Mouse (Mus musculus) embryonic facial prominence, embryonic 11.5 days (tissue): Measurements from ENCODE around the gene Mmp2. TPM values are rescaled to one million over a fixed set of nuclear protein-coding genes. Genes with fewer than 3 reads are reported as not detected.

Experiments
- ATAC-seq: fragments of 200-750 bp; cut with Nextera tagmentation; replicated peaks from 2 replicates; pipeline ENCODE4 v1.8.0; 2017; ENCODE audit warnings: low read depth; ENCODE audit not compliant: insufficient number of reproducible peaks, low FRiP score, low TSS enrichment
- DNase-seq: peaks from one replicate; pipeline ENCODE4 v3.0.0-alpha.2; 2015; ENCODE audit warnings: low spot score
- H3K27ac ChIP-seq: fragments of 300-500 bp; sonication (generic); replicated peaks from 2 replicates; pipeline ENCODE4 v1.5.1; 2014; ENCODE audit warnings: mild to moderate bottlenecking, low read depth, low read length, control low read depth
- H3K27me3 ChIP-seq: fragments of 300-500 bp; sonication (generic); 2 replicates; pipeline ENCODE4 v1.6.1; 2014; ENCODE audit warnings: mild to moderate bottlenecking, low read length, moderate library complexity, mixed read lengths; ENCODE audit not compliant: control insufficient read depth, insufficient read depth
- H3K36me3 ChIP-seq: fragments of 300-500 bp; sonication (generic); replicated peaks from 2 replicates; pipeline ENCODE4 v1.6.1; 2014; ENCODE audit warnings: low read depth, mild to moderate bottlenecking, low read length, moderate library complexity, mixed read lengths; ENCODE audit not compliant: control insufficient read depth, insufficient read depth
- H3K4me1 ChIP-seq: fragments of 300-500 bp; sonication (generic); 2 replicates; pipeline ENCODE4 v1.6.1; 2014; ENCODE audit warnings: low read length, mixed read lengths; ENCODE audit not compliant: control insufficient read depth, insufficient read depth
- H3K4me2 ChIP-seq: fragments of 300-500 bp; sonication (generic); 2 replicates; pipeline ENCODE4 v1.6.1; 2014; ENCODE audit warnings: low read depth, mild to moderate bottlenecking, control low read depth, low read length, moderate library complexity
- H3K4me3 ChIP-seq: fragments of 300-500 bp; sonication (generic); 2 replicates; pipeline ENCODE4 v1.5.1; 2014; ENCODE audit warnings: low read depth, low read length, control low read depth
- H3K9ac ChIP-seq: fragments of 300-500 bp; sonication (generic); replicated peaks from 2 replicates; pipeline ENCODE4 v1.6.1; 2014; ENCODE audit warnings: mild to moderate bottlenecking, control low read depth, low read length
- H3K9me3 ChIP-seq: fragments of 300-500 bp; sonication (generic); replicated peaks from 2 replicates; pipeline ENCODE4 v1.6.1; 2016; ENCODE audit warnings: mild to moderate bottlenecking, low read length, inconsistent platforms, mixed read lengths; ENCODE audit not compliant: control insufficient read depth
- WGBS: fragments of 180-500 bp; shearing (Covaris S2); extraction: QIAGEN DNeasy Blood & Tissue Kit; methylation state at CpG from one replicate; pipeline ENCODE4 v1.1.7; 2014; 5-methylcytosine and 5-hydroxymethylcytosine counted together
- polyA plus RNA-seq: library from polyadenylated mRNA; unstranded; fragments of >200 nt; fragmentation: Nextera tagmentation; extraction: Ambion mirVana; gene quantifications from 2 replicates; pipeline ENCODE4 v1.2.1, GENCODE M21; 2014

Gene Mmp2
- polyA plus RNA-seq, 1 experiment from 2014 or later, result 177 TPM

DNA sequence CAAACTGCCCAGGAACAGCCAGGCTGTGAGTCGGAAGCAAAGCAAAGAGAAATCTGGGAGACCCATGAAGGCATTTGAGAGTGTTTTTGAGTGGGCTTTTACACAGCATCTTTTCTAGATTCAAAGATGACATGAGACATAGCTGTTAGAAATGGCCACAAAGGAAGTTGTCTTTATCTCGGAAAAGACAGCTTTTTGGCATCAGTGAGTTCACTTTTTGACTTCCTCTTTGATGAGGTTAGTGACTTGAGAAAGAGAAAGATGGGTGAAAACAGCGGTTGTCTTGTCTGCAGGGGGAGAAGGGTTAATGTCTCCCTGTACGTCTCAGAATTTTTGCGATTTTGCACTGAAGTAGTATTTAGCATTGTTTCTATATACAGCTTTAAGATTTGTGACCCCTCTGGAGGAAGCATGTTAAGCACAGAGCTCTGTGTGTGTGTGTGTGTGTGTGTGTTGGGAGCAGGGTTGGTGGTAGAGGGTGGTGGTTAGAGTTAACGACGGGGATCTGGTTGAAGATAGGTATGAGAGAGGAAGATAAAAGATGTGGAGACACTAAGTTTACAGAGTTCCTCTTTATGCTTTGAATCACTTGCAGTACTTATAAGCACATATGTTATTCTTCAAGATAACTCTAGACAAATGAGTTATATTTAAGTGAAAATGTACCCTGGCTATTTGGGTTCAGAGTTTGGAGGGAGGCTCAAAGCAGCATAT is 29.3 kb downstream of the Mmp2 start:
- no peaks in the 10 kb centered on the region for H3K27me3 ChIP-seq
- H3K4me2 ChIP-seq, result no peak overlapping the region
- no peak overlapping the region for H3K4me3 ChIP-seq
- H3K9me3 ChIP-seq, result no peaks in the 10 kb centered on the region
- WGBS, result 91% methylated on average over 7 of the region's 7 CpGs
- H3K9ac ChIP-seq, result no peak overlapping the region
- no peaks in the 10 kb centered on the region for H3K4me1 ChIP-seq
- DNase-seq (no peak), ATAC-seq (no peak)
- H3K36me3 ChIP-seq, result peaks cover 2% of the 10 kb centered on the region
- no peak overlapping the region for H3K27ac ChIP-seq

DNA sequence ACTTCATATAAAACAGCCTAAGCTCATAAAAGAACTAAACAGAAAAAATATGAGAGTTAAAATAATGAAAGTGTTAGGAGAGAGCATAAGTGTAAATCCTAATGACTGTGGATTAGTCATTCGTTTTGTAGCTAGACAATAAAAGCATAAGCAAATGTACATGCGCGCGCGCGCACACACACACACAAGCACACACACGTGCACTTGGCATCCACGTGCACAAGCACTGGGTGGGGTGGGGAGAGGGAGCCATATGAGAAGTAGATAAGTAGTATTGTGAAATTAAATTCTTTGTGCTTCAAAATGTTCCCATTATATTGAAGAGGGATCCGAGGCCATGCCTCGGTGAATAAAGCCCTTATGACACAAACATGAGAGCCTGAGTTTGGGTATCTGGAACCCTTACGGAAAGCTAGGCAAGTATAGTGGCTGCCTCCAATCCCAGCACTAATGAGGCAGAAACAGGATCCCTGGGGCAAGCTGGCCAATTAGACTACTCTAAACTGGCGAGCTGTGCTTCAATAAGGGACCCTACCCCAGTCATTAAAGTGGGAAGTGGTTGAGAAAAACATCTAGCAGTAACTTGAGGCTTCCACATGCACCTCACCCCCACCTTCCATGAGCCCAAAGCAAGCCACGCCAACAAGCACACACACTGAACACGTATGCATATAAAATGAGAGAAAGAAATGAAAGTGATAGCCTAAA is 31.5 kb downstream of the Mmp2 start:
- H3K27ac ChIP-seq, result no peak overlapping the region
- DNase-seq (no peak), ATAC-seq (no peak)
- H3K4me1 ChIP-seq, result no peaks in the 10 kb centered on the region
- H3K4me2 ChIP-seq, result no peak overlapping the region
- H3K9ac ChIP-seq, result no peak overlapping the region
- WGBS, result 84% methylated on average over 14 of the region's 14 CpGs
- no peaks in the 10 kb centered on the region for H3K36me3 ChIP-seq
- no peaks in the 10 kb centered on the region for H3K9me3 ChIP-seq
- no peaks in the 10 kb centered on the region for H3K27me3 ChIP-seq
- no peak overlapping the region for H3K4me3 ChIP-seq

DNA sequence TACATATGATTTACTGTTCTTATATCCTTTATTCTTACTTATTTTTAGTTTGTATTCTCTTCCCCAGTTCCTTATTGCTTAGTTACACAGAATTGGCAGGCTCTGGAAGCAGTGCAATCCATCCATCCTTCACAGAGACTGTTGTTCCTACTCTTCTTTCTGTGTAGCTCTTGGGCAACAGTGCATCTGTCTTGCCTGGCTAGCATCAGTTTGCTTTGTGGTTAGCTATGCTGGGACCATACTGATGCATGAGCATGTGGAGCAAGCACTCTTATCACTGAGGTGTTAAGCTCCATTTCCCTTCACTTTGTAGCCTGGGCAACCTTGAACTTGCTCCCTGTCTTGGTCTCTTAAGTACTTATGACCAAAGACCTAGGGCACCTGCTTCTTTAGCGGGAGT is 34.9 kb downstream of the Mmp2 start:
- Histone ChIP-seq H3K4me3 (no peak overlapping the region), H3K9me3 (no peaks in the 10 kb centered on the region), H3K36me3 (no peaks in the 10 kb centered on the region), H3K4me2 (no peak overlapping the region), H3K27me3 (no peaks in the 10 kb centered on the region), H3K27ac (no peak overlapping the region), H3K4me1 (no peaks in the 10 kb centered on the region), H3K9ac (no peak overlapping the region)
- no peak for DNase-seq
- 90% methylated on average over 1 of the region's 1 CpGs for WGBS
- ATAC-seq, result no peak

DNA sequence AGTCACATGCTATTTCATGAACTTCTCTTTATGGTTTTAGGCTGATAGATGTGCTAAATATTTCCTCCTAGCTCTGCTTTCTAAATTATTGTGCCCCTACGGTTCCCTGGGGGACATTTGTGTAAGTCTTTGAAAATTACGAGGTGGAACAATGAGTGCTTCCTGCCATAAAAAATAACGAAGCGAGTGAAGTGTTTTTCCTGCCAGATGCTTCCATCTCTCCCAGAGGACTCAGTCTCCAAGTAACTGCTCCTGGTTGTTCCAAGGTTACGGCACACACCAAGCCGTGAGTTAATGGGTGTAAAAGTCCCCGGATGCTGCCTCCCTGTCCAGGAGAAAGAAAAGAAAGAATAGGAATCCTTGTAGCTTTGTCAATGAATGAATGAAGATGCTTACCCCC is 43.2 kb downstream of the Mmp2 start:
- H3K27me3 ChIP-seq, result no peaks in the 10 kb centered on the region
- H3K9ac ChIP-seq, result no peak overlapping the region
- H3K4me2 ChIP-seq, result no peak overlapping the region
- no peak overlapping the region for H3K4me3 ChIP-seq
- DNase-seq (no peak), ATAC-seq (no peak)
- no peak overlapping the region for H3K27ac ChIP-seq
- 53% methylated on average over 7 of the region's 7 CpGs for WGBS
- no peaks in the 10 kb centered on the region for H3K4me1 ChIP-seq
- H3K9me3 ChIP-seq, result no peaks in the 10 kb centered on the region
- no peaks in the 10 kb centered on the region for H3K36me3 ChIP-seq

DNA sequence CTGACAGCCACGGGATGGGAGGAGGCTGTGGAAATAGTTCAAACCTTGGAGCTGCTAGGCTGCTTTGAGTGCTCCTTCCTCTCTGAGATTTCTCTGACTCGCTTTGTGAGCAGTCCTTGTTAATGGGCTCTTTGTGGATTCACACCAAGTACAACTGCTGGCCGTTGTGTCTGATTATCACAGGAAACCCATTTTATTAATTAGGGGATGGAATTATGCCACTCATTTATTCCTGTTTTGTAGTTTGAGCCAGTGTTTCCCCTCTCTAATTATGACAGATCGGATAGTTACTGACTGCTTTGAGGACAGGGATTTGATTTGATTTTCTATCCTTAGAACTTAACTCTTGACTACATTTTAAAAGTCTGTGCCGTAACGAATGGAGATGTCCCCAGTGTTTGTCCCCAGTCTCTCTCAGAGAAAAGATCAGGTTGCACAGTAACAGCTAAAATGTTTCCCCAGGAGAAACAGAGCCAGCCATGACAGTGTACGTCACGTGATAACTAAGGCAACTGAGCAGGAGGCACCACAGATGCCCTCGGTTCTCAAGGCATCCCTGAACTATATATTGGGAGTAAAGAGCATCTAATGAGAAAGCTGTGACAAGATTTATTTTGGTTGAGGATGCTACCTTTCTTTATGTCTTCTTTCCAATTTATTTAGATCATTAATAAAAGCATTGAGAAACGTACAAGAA is 45.1 kb downstream of the Mmp2 start:
- Histone ChIP-seq H3K9me3 (no peaks in the 10 kb centered on the region), H3K36me3 (no peaks in the 10 kb centered on the region), H3K4me1 (no peaks in the 10 kb centered on the region), H3K27ac (no peak overlapping the region), H3K4me3 (no peak overlapping the region), H3K4me2 (no peak overlapping the region), H3K27me3 (no peaks in the 10 kb centered on the region), H3K9ac (no peak overlapping the region)
- no peak for DNase-seq
- 41% methylated on average over 10 of the region's 10 CpGs for WGBS
- ATAC-seq, result no peak

DNA sequence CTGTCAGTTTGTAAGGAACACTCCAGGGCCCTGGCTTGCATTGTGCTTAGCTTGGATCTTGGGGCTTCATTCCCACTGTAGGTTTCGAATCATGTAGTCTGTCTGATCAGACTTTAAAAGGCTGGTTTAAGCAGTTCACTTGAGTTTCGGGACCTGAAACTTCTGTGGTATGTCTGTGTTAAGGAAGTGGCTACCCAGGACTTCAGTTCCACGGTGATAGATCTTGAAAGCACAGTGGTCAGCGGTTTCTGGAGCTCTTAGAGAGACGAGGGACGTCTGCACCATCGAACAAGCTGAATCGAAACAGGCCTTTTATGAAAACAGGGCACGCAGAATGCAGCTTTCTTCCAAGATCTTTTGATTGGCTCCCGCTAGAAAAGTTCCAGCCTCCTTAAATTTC is 48.7 kb downstream of the Mmp2 start:
- Histone ChIP-seq H3K4me1 (no peaks in the 10 kb centered on the region), H3K27ac (no peak overlapping the region), H3K4me3 (no peak overlapping the region), H3K36me3 (no peaks in the 10 kb centered on the region), H3K27me3 (no peaks in the 10 kb centered on the region), H3K4me2 (no peak overlapping the region), H3K9me3 (no peaks in the 10 kb centered on the region), H3K9ac (no peak overlapping the region)
- no peak for DNase-seq
- no peak for ATAC-seq
- 81% methylated on average over 10 of the region's 10 CpGs for WGBS

DNA sequence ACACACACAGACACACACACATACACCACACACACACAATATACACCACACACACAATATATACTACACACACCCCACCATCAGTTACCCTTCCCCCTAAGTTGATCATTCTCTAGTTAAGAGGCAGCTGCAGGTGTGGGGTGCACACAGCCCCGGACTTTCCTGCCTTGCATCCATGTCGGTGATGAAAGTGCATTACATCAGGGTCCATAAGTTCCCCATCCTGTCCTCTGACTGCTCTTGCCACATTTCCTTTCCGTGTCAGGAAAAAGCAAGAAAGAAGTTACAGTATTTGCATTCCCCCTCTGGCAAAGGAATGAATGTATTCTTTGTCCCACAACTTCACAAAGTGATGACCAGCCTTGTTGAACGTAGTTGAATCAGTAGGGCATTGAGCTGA is 54.2 kb downstream of the Mmp2 start:
- 35% methylated on average over 4 of the region's 4 CpGs for WGBS
- DNase-seq (no peak), ATAC-seq (no peak)
- no peaks in the 10 kb centered on the region for H3K27me3 ChIP-seq
- no peak overlapping the region for H3K4me3 ChIP-seq
- no peaks in the 10 kb centered on the region for H3K4me1 ChIP-seq
- H3K9ac ChIP-seq, result no peak overlapping the region
- no peaks in the 10 kb centered on the region for H3K36me3 ChIP-seq
- no peak overlapping the region for H3K4me2 ChIP-seq
- no peak overlapping the region for H3K27ac ChIP-seq
- no peaks in the 10 kb centered on the region for H3K9me3 ChIP-seq

DNA sequence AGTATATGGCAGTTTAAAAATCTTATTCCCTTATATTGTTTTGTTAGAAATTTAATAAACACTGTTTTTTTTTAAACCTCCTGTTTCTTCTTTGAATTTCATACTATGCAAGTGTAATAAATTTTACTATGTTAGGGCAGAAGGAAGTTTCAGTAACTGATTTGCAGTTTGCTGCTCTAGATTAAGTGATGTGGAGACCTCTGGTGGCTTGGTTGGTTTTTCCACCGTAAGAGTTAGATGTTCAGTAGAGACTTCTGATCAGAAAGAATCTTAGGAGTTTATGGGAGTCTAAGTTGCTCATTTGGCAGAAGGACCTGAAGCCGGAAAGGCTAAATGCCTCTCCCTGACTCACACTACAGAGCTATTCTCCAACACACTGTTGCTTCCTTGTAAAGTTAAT is 56.7 kb downstream of the Mmp2 start:
- H3K4me1 ChIP-seq, result no peaks in the 10 kb centered on the region
- WGBS, result 77% methylated on average over 2 of the region's 2 CpGs

More for the DNA sequence above, 56.7 kb downstream of the Mmp2 start:
- no peak overlapping the region for H3K4me2 ChIP-seq
- no peaks in the 10 kb centered on the region for H3K9me3 ChIP-seq
- DNase-seq (no peak), ATAC-seq (no peak)
- no peak overlapping the region for H3K9ac ChIP-seq
- H3K27ac ChIP-seq, result no peak overlapping the region
- no peak overlapping the region for H3K4me3 ChIP-seq
- H3K27me3 ChIP-seq, result no peaks in the 10 kb centered on the region
- H3K36me3 ChIP-seq, result no peaks in the 10 kb centered on the region
